Mouse (Mus musculus) gastrocnemius, postnatal 4 days (tissue): ENCODE results near the gene C2cd4c. TPM values are rescaled to one million over a fixed set of nuclear protein-coding genes. Genes with fewer than 3 reads are reported as not detected.

ENCODE experiments used
- DNase-seq, 2 experiments: peaks; one replicate each; pipeline ENCODE4 v3.0.0; 2021 to 2022; ENCODE audit warnings: low spot score in 2 of 2, mixed read lengths in 2 of 2
- long read RNA-seq, 2 experiments: library from polyadenylated mRNA; stranded (forward); transcript quantifications; one replicate each; pipeline ENCODE4 v2.0.0; 2021
- total RNA-seq, 2 experiments: library from RNA; stranded (reverse); gene quantifications; 2 replicates each; pipeline ENCODE4 v1.2.3; 2021

Gene C2cd4c
- total RNA-seq, result under 1 TPM; 0.07 to 0.13 TPM
- long read RNA-seq, experiment 1, result 0 reads
- long read RNA-seq, experiment 2, result 0 reads

GRCm38 (mm10) chr10:79613578-79614304, at the start of gene C2cd4c:
Gene C2cd4c (minus strand): TSS chr10:79614025.
- peak in 1 of 2 experiments; percentile 30 for DNase-seq

GRCm38 (mm10) chr10:79661861-79662260, 48.0 kb upstream of the C2cd4c start:
- DNase-seq, result no peak

DNA sequence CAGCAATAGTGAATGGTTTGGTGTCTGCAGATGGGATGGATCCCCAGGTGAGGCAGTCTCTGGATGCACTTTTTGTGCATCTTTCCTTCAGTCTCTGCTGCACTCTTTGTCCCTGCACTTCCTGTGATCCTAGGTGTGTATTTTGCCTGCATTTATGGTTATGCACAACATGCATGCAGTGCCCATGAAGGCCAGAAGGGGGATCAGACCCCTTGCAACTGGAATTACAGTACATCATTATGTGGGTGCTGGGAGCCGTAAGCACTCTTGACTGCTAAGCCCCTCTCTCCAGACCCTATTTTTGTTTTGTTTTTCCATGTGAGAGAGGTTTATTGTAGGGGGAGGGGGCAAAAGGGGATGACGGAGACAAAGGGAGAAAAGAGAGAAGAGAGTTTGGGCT, 46.5 kb upstream of the C2cd4c start:
- DNase-seq, result no peak

GRCm38 (mm10) chr10:79658829-79659228, 45.0 kb upstream of the C2cd4c start:
- no peak for DNase-seq

DNA sequence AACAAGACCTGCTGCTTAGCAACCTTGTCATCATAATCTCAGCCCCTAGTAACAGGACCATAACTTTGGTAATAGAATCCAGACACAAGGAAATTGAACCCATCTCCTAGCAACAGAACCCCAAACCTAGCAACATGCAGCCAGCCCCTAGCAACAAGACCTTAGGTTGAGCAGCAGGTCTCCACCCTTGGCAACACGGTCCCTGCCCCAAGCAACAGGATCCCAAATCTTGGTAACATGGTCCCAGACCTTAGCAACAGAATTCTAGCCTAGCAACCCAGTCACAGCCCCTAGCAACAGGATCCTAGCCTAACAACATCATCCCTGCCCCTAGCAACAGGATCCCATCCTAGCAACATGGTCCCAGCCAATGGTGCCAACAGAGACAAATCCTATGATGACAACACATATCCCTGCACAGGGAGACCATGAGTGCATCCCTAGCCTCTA, 41.1 kb upstream of the C2cd4c start:
- no peak for DNase-seq

DNA sequence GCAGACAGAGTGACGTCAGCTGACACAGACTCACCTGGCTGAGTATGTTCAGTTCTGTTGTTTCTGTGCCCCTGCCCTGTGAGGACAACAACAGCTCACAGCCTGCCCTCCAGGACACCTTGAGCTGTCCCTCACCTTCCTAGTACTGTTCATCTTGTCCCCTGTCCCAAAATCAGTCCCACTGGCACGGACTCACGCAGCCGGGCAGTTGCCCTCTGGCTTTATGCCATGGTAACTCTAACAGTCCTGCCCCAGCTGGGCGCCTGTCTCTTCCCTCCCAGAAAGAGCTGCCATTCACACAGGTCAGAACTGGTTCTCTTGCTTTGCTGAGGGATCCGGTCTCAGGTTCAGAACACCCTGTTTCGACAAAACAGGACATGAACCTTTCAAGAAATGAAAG, 39.0 kb upstream of the C2cd4c start:
- DNase-seq, result no peak

- peak; percentile 65 to 69 for DNase-seq
These were observed 35.4 kb upstream of the C2cd4c start for GRCm38 (mm10) chr10:79649070-79649751.

DNA sequence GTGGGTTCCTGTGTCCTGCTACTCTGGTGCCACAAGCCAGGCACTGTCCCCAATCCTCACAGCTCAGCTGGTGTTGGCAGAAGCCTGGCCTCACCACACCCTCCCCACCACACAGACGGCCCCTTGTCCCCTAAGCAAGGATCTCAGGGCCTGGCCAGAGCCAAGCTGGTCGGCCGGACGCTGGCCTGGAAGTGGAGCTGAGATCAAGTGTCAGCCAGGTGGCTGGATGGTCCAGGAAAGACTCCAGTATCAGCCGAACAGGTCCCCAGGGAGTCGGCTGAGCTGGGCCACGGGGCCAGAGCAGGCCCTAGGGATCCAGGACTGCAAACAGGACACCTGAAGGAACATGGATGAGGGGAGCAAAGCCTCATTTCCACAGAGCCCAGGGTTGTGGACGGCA, 31.9 kb upstream of the C2cd4c start, which contains the start of gene Odf3l2:
Gene Odf3l2, minus strand, starts transcription at position 28 of the 400 bp plus-strand sequence.
- no peak for DNase-seq

DNA sequence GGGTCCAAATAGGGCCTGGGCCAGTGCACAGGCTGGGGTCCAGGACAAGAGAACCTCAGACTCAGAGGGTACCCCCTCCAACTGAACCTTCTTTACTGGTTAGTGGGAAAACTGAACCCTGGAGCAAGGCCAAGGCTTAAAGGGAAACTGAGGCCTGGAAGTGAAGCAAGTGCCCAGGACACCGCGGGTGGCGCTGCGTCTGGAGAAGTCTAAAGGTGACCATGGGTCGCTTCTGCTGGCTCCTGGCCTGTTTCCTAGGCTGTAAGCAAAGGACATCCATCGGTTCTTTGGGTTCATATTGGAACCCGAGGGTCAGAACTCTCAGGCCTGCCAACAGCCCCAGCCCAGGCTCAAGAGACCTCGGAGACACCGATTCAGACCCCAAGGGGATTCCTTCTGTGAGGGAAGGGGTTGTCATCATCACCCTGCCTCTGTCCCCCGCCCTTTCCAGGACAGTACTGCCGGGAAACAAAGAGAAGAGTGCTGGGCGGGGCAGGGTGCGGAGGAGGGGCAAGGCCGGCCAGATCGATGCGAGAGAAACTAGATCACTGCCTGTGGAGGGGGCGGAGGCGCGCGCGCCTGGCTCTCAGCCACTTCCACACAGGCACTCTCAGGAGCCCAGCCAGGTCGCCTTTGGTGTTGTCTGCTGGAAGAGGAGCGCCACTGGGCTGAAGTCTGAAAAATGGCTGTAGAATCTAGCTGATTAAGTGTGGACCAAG, 24.8 kb upstream of the C2cd4c start:
- DNase-seq, result peak in 1 of 2 experiments; percentile 59

- no peak for DNase-seq
These were observed 23.6 kb upstream of the C2cd4c start, which contains the start of gene Shc2 for GRCm38 (mm10) chr10:79637128-79638110. Gene Shc2 (minus strand): TSS chr10:79637918.

GRCm38 (mm10) chr10:79636287-79636686, 22.5 kb upstream of the C2cd4c start:
- DNase-seq, result no peak

GRCm38 (mm10) chr10:79633006-79633777, 19.4 kb upstream of the C2cd4c start:
- DNase-seq, result no peak

DNA sequence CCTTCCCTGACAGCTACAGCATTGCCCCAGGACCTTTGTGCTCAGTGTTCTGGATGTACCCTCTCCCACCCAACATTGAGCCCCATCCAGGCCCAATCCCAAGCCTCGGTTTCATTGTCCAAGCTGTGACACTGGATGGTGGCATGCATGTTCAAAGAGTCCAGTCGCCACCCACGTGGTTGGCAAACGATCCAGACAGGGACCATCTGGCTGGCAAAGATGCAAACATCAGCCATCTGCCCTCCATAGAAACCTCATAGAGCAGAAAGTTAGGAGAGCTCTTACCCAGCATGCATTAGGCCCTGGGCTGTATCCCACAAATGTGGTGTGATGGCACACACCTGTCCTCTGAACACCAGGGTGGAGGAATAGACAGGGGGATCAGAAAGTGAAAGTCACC, 17.6 kb upstream of the C2cd4c start:
- DNase-seq, result no peak

- DNase-seq, result no peak
These were observed 14.6 kb upstream of the C2cd4c start for GRCm38 (mm10) chr10:79628377-79628776.

GRCm38 (mm10) chr10:79626156-79626555, 12.3 kb upstream of the C2cd4c start:
- DNase-seq, result no peak

DNA sequence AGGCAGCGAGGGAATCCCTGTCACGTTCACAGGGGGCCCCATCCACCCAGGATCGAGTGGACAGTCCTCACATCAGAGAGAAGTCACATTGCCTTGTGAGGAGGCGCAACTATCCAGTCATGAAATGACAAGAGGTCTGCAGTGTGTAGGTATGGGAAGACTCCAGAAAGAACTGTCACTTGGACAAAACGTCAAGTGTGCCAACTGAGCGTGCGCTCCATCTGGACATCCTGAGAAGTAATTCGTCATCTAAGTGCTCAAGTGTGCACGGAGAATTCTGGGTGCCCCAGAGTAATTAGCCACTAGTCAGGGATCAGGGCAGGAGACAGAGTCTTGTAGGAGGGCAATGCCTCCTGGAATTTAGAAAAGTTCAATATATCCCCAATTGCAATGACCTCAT, 11.6 kb upstream of the C2cd4c start:
- DNase-seq, result no peak

DNA sequence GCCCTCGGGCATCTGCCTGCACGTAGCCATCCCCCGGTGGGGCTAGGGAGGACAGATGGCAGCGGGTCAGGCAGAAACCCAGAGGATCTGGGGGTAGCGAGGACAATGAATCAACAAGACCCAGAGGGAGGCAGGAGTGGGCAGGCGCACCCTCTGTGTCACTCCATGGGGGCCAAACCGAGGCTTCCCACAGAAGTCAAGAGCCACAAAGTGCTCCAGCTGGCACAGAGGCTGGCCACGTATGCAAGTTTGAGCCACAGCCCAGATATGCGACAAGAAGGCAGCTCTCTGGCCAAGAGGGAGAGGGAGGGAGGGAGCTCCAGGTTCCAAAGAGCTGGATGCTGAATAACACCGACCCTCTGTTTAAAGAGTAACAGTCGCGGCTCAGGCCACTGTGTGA, 10.1 kb upstream of the C2cd4c start:
- DNase-seq, result no peak

DNA sequence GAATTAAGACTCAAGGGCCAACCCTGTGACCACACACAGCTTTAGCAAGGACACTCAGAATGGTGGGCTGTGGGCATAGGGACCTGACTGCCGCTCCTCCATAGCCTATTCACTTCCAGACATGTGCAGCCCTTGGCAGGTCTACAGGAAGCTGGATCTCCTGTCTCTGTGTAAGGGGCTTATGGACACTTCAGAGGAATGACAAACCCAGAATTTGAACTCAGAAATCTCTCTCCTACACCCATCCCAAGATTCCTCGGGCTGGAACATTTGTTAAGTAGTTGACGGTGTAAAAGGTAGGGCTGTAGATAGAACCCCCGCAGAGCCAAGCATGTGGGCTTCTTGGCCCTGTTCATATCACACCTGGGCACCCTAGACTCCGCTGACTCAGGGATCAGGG, 2.6 kb upstream of the C2cd4c start:
- DNase-seq, result no peak

DNA sequence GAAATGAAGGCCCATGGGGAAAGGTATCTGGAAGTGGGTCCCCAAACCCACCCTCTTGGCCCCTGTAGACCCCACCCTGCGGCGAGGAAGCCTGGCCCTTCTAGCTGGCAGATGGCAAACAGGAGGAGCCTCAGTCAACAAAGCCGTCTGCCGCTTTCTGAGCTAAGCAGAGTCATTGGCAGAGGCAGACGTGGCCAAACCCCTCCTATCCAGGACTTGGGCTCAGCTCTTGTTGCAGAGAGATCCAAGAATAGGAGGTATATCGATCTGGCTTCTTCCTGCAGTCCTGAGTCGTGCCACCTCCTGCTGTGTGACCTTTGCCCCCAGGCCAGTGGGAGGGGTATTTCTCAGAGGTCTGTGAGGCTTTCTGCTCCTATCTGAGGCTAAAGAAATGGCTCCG, 2.0 kb upstream of the C2cd4c start:
- DNase-seq, result no peak

DNA sequence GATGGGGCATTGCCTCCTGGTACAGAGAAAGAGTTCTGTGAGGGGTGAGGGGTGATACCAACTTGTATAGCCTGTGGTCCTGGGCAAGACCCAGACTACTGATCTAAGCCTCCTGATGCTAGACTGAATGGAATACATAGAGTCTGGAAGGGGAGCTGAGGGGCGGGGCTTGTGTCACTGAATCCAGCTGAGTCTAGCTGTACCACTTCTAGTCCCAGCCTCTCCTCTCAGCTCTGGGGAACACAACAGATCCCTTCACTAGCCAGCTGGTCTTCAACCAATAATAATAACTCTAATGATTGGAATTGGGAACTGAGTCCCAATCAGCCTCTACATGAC, 449 bp upstream of the C2cd4c start:
- DNase-seq, result no peak
